Mouse (Mus musculus) hindbrain, postnatal 0 days (tissue): ENCODE results near the gene Tmem189. TPM values are rescaled to one million over a fixed set of nuclear protein-coding genes. Genes with fewer than 3 reads are reported as not detected.
A peak's percentile ranks its signal among the peaks of the same experiment; 100 is the strongest.

Experiments used
- ATAC-seq: fragments of 200-750 bp; cut with Nextera tagmentation; 2 replicates; pipeline ENCODE4 v1.8.0; 2017; ENCODE audit warnings: mild to moderate bottlenecking, moderate TSS enrichment, moderate library complexity
- DNase-seq: peaks from one replicate; pipeline ENCODE4 v3.0.0-alpha.2; 2015; ENCODE audit warnings: low spot score
- H3K27ac ChIP-seq: fragments of 300-500 bp; sonication (generic); 2 replicates; pipeline ENCODE4 v1.5.1; 2014; ENCODE audit warnings: mild to moderate bottlenecking
- H3K27me3 ChIP-seq: fragments of 300-500 bp; sonication (generic); 2 replicates; pipeline ENCODE4 v1.6.1; 2014; ENCODE audit warnings: low read length, mixed read lengths; ENCODE audit not compliant: insufficient read depth
- H3K36me3 ChIP-seq: fragments of 300-500 bp; sonication (generic); 2 replicates; pipeline ENCODE4 v1.6.1; 2014; ENCODE audit warnings: low read length, mixed read lengths; ENCODE audit not compliant: insufficient read depth
- H3K4me1 ChIP-seq: fragments of 300-500 bp; sonication (generic); 2 replicates; pipeline ENCODE4 v1.6.1; 2014; ENCODE audit warnings: antibody characterized with exemption, low read length, mixed read lengths; ENCODE audit not compliant: insufficient read depth
- H3K4me2 ChIP-seq: fragments of 300-500 bp; sonication (generic); 2 replicates; pipeline ENCODE4 v1.6.1; 2014; ENCODE audit warnings: low read depth, mild to moderate bottlenecking, low read length, moderate library complexity, mixed read lengths
- H3K4me3 ChIP-seq: fragments of 300-500 bp; sonication (generic); 2 replicates; pipeline ENCODE4 v1.5.1; 2014; ENCODE audit warnings: low read length
- H3K9ac ChIP-seq: fragments of 300-500 bp; sonication (generic); replicated peaks from 2 replicates; pipeline ENCODE4 v1.6.1; 2014; ENCODE audit warnings: mild to moderate bottlenecking, low read length, moderate library complexity, mixed read lengths
- H3K9me3 ChIP-seq: fragments of 300-500 bp; sonication (generic); 2 replicates; pipeline ENCODE4 v1.6.1; 2016; ENCODE audit warnings: low read length, mixed read lengths
- CTCF ChIP-seq: IDR thresholded peaks from 2 replicates; pipeline ENCODE4 v1.5.1; 2016; ENCODE audit warnings: antibody characterized with exemption, control low read depth, low read depth
- WGBS: fragments of 180-500 bp; shearing (Covaris S2); extraction: QIAGEN DNeasy Blood & Tissue Kit; methylation state at CpG from one replicate; pipeline ENCODE4 v1.1.7; 2014; 5-methylcytosine and 5-hydroxymethylcytosine counted together
- polyA plus RNA-seq: library from polyadenylated mRNA; unstranded; fragments of >200 nt; fragmentation: Nextera tagmentation; extraction: Ambion mirVana; gene quantifications from 2 replicates; pipeline ENCODE4 v1.2.1, GENCODE M21; 2015
- total RNA-seq: library from RNA; depleted of rRNA; stranded (reverse); fragments of >200 nt; gene quantifications from 2 replicates; pipeline ENCODE4 v1.2.3, GENCODE M21; 2014; rRNA removed

Tmem189 gene
- total RNA-seq (70.0 and 79.9 TPM in 2 replicates), polyA plus RNA-seq (41.4 and 42.0 TPM in 2 replicates)

DNA sequence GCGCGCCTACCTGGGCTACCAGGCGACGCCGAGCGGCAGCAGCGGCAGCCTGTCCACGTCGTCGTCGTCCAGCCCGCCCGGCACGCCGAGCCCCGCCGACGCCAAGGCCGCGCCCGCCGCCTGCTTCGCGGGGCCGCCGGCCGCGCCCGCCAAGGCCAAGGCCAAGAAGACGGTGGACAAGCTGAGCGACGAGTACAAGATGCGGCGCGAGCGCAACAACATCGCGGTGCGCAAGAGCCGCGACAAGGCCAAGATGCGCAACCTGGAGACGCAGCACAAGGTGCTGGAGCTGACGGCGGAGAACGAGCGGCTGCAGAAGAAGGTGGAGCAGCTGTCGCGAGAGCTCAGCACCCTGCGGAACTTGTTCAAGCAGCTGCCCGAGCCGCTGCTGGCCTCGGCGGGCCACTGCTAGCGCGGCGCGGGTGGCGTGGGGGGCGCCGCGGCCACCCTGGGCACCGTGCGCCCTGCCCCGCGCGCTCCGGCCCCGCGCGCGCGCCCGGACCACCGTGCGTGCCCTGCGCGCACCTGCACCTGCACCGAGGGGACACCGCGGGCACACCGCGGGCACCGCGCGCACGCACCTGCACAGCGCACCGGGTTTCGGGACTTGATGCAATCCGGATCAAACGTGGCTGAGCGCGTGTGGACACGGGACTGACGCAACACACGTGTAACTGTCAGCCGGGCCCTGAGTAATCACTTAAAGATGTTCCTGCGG, at the start of gene Tmem189:
Gene Tmem189, minus strand, starts transcription at position 322 of the 718 bp plus-strand sequence.
- peak within 1 kb of the TSS; percentile 66 for H3K9ac ChIP-seq
- ATAC-seq, result peak; percentile 63
- peak; percentile 78 for DNase-seq
- peaks cover 8% of the 10 kb centered on the region; the same call in 1 of the 2 replicates for H3K27me3 ChIP-seq
- no peaks in the 10 kb centered on the region for H3K36me3 ChIP-seq
- peak within 1 kb of the TSS; percentile 69 for H3K4me3 ChIP-seq
- H3K4me2 ChIP-seq, result peak within 1 kb of the TSS; percentile 79
- H3K27ac ChIP-seq, result peak within 1 kb of the TSS; percentile 80
- no peaks in the 10 kb centered on the region for H3K9me3 ChIP-seq
- no peaks in the 10 kb centered on the region for H3K4me1 ChIP-seq
- under 1% methylated on average over 93 of the region's 99 CpGs for WGBS
- TF ChIP-seq CTCF, result no peak

DNA sequence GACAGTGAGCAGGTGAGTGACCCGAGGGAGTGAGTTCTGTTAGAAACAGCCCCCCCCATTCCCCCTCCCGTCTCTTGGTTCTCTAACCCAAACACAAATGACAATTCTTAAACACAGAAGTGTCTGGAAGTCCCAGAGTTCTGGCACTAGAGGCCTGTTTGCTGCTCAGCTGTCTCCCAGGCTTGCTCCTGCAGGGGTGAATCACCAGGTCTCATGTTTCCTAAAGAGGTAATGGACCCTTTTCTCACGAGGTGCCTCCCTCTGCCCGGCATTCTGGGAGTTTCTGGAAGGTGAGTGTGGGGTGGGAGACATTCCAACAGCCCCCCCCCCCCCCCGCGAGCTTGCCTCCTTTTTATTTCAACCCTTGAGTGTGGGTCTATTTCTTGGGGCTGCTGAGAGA, 49.4 kb upstream of the Tmem189 start:
- Histone ChIP-seq H3K36me3 (no peaks in the 10 kb centered on the region), H3K9me3 (no peaks in the 10 kb centered on the region), H3K27ac (no peak overlapping the region), H3K4me3 (no peak overlapping the region), H3K9ac (no peak overlapping the region), H3K27me3 (no peaks in the 10 kb centered on the region), H3K4me2 (no peak overlapping the region), H3K4me1 (no peaks in the 10 kb centered on the region)
- WGBS, result 53% methylated on average over 5 of the region's 6 CpGs
- no peak for ATAC-seq
- no peak for TF ChIP-seq CTCF
- no peak for DNase-seq

DNA sequence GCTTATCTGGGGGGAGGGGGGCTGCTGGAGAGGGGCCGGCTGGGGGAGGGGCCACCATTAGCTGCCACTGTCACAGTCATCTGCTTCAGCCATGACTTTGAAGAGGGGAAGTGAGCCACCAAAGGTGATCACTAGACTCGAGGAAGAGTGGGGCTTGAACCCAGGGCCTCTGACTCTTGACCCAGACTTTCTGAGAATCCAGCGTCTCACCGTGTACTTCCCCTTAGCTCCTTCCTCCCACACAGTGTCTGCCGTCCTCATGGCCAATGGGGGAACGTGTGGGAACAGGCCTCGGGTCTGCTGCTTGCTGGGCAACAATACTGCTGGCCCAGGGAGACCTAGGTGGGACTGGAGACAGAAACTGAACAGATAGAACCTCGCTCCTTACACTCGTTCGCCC, 45.2 kb upstream of the Tmem189 start:
- H3K4me3 ChIP-seq, result no peak overlapping the region
- TF ChIP-seq CTCF, result no peak
- H3K9ac ChIP-seq, result no peak overlapping the region
- no peaks in the 10 kb centered on the region for H3K9me3 ChIP-seq
- H3K27me3 ChIP-seq, result no peaks in the 10 kb centered on the region
- H3K36me3 ChIP-seq, result no peaks in the 10 kb centered on the region
- no peak overlapping the region for H3K27ac ChIP-seq
- no peak for ATAC-seq
- H3K4me2 ChIP-seq, result no peak overlapping the region
- no peaks in the 10 kb centered on the region for H3K4me1 ChIP-seq
- DNase-seq, result no peak
- 82% methylated on average over 10 of the region's 10 CpGs for WGBS

DNA sequence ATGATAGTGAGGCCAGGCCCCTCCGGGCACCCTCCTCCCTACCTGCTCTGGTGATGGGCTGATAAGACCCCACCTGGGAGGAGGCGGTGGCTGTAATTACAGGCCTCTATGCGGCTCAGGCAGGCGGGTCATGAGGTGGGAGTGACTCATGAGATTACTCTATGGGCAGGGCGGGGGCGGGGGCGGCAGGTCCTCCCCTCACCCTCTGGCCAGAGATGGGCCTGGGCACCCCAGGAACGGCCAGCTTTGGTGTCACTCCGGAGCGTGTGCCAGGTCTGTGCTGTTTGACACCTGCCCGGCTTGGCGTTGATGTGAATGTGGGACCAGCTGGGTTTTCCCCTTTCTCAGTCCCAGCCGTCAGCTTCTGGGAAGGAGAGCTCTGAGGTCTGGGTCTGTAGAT, 41.5 kb upstream of the Tmem189 start:
- no peak overlapping the region for H3K9ac ChIP-seq

DNA sequence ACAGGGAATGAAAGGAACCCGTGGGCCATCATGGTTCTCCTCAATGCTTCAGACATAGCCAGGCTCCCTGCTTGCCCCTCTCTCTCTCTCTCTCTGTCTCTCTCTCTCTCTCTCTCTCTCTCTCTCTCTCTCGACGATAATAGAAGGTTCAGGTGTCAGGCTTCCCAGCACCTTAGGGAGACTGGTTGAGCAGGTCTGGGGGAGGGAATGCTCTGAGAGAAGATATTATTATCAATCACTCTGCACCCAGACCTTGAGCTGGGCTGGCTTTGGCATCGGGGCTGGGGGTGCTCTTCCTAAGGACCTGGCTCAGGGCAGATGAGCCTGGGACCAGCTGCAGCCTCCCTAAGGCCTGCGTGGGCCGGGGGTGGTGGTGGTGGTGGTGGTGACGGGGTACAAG, 40.4 kb upstream of the Tmem189 start:
- no peak for ATAC-seq

More for the DNA sequence above, 41.5 kb upstream of the Tmem189 start:
- Histone ChIP-seq H3K36me3 (no peaks in the 10 kb centered on the region), H3K4me3 (no peak overlapping the region), H3K4me2 (no peak overlapping the region), H3K27me3 (no peaks in the 10 kb centered on the region), H3K9me3 (no peaks in the 10 kb centered on the region), H3K27ac (no peak overlapping the region), H3K4me1 (no peaks in the 10 kb centered on the region)
- WGBS, result 77% methylated on average over 13 of the region's 13 CpGs
- DNase-seq, result no peak
- no peak for ATAC-seq
- no peak for TF ChIP-seq CTCF

DNA sequence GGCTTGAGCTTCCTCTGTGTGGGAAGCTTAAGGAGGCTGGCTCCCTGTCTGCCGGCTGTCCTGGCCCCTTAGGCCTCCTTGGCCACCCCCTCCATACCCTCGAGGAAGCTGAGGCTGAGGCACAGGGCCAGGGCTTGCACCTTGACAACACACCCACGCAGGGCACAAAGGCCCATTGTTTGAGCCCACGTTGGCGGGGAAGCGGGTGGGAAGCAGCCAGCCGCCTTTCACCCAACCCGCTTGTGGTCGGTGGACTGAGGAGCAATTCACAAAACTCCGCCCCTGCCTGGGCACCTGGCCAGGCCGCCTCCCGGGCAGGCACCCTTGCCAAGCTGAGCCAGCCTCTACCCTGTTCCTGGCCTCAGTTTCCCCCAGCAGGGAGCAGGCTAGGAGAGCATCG, 37.5 kb upstream of the Tmem189 start:
- no peaks in the 10 kb centered on the region for H3K27me3 ChIP-seq
- no peaks in the 10 kb centered on the region for H3K9me3 ChIP-seq
- no peak for TF ChIP-seq CTCF
- H3K4me1 ChIP-seq, result no peaks in the 10 kb centered on the region
- peak; percentile 68 for DNase-seq
- H3K4me2 ChIP-seq, result no peak overlapping the region
- no peak overlapping the region for H3K27ac ChIP-seq
- no peak overlapping the region for H3K9ac ChIP-seq
- H3K4me3 ChIP-seq, result no peak overlapping the region
- H3K36me3 ChIP-seq, result no peaks in the 10 kb centered on the region
- ATAC-seq, result peak; percentile 75
- WGBS, result 40% methylated on average over 13 of the region's 13 CpGs

More for the DNA sequence above, 40.4 kb upstream of the Tmem189 start:
- H3K27me3 ChIP-seq, result no peaks in the 10 kb centered on the region
- H3K4me2 ChIP-seq, result no peak overlapping the region
- WGBS, result 84% methylated on average over 7 of the region's 7 CpGs
- no peak for TF ChIP-seq CTCF
- no peaks in the 10 kb centered on the region for H3K4me1 ChIP-seq
- H3K27ac ChIP-seq, result no peak overlapping the region
- H3K9ac ChIP-seq, result no peak overlapping the region
- H3K4me3 ChIP-seq, result no peak overlapping the region
- no peaks in the 10 kb centered on the region for H3K36me3 ChIP-seq
- no peak for DNase-seq
- H3K9me3 ChIP-seq, result no peaks in the 10 kb centered on the region

DNA sequence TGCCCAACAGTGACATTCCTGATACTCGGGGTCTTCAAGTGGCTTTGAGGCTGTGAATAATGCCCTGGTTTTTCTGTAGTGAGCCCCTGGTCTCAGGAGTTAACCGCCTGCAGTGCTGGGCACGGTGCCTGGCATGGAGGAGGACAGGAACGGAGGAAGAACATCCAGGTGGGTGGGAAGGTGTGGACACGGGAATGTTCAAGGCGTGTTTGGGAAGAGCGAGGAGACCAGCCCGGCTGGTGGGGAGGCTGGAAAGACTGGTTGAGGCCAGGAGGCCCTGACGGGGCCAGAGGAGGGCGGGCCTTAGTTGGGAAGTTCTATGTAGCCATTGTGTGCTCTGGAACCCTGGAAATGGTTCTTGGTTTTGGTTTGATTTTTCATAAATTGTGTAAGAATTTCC, 36.3 kb upstream of the Tmem189 start:
- DNase-seq, result no peak
- no peaks in the 10 kb centered on the region for H3K4me1 ChIP-seq
- ATAC-seq, result no peak
- no peaks in the 10 kb centered on the region for H3K36me3 ChIP-seq
- TF ChIP-seq CTCF, result no peak
- 94% methylated on average over 10 of the region's 10 CpGs for WGBS
- H3K4me2 ChIP-seq, result no peak overlapping the region
- no peak overlapping the region for H3K9ac ChIP-seq
- H3K27ac ChIP-seq, result no peak overlapping the region
- H3K27me3 ChIP-seq, result no peaks in the 10 kb centered on the region
- H3K9me3 ChIP-seq, result no peaks in the 10 kb centered on the region
- no peak overlapping the region for H3K4me3 ChIP-seq
